ENCODE assay signal across 7 mouse cellular contexts in the genomic region with DNA sequence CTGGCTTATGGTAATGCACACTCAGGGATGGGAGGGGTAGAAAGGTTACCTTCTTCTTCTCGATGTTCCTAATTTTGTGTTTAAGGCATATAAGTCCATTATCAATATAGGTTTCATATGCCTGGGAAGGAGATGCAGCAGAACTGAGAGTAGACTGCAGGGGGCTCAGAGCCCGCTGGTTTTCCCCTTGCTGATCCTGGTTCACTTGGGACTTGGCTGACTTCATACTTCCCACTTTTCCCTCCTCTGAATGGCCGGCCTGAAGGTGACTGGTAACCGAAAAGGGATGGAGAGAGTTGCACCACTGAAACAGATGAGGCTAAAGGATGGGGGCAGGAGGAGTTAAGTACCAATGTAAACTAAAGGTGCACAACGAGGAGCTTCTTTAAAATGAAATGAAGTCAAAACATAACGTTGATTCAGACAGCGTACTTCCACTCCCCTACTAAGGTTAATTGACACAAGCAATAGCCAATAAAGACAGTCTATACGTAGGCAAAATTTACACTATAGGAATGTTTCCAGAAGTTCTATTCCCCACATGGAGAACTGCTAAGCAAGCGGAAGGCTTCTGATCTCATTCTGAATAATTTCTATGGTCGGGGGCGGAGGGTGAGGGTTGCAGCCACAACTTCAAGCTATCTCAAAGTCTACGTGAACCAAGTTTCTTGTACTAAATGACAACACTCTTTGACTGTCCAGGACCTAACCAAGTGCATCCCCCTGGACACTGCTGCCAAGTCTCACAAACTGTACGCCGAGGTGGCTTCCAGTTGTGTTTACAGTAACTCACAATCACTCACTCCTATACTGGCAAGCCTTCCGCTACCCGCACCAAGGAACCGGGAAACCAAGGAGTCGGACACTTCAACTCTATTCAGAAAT. TPM values are rescaled to one million over a fixed set of nuclear protein-coding genes. Genes with fewer than 3 reads are reported as not detected.
DNase-seq lines count a peak whose midpoint lies in the region; ATAC-seq and TF ChIP-seq lines count a peak whose summit lies in the region.

No protein-coding gene starts in this region.

- H3K4me2 ChIP-seq in lung, embryonic 15.5 days = peak overlapping the region; percentile 94
- peak overlapping the region; percentile 87 for H3K4me2 ChIP-seq in midbrain, embryonic 14.5 days (ENCODE audit: low read length)

- intact Hi-C loops in left cerebral cortex, postnatal 4 days (cut with DNase I) = loop anchor here (5.0 kb wide), 1 partner anchor 63 kb away; a partner anchor contains a TSS

- peak overlapping the region; percentile 89 for H3K4me3 ChIP-seq in lung, embryonic 15.5 days
- H3K4me3 ChIP-seq in midbrain, embryonic 14.5 days (replicated peaks; ENCODE audit: low read depth, low read length) = peak overlapping the region; percentile 67

- 7% methylated on average over 18 of the region's 18 CpGs for WGBS in lung, embryonic 15.5 days
- 17% methylated on average over 18 of the region's 18 CpGs for WGBS in midbrain, embryonic 14.5 days

- H3K36me3 ChIP-seq in lung, embryonic 15.5 days = no peaks in the 10 kb centered on the region
- H3K36me3 ChIP-seq in midbrain, embryonic 14.5 days (ENCODE audit: control insufficient read depth, insufficient read depth, low read length) = no peaks in the 10 kb centered on the region

- no peak for DNase-seq in lung, adult 18-20 months
- DNase-seq in brain, embryonic 14.5 days (ENCODE audit: low read depth) = peak; percentile 23
- DNase-seq in frontal cortex, postnatal 36 days (ENCODE audit: low spot score in 2 of 2) = peak; percentile 10 to 30
- DNase-seq in left cerebral cortex, postnatal 4 days = peak; percentile 5
- peak; percentile 17 for DNase-seq in midbrain, embryonic 14.5 days

- TF ChIP-seq POLR2A in brain, embryonic 14.5 days (IDR thresholded peaks at IDR 0.05; ENCODE audit: borderline replicate concordance, extremely low read depth, insufficient read depth, insufficient read length, poor library complexity, severe bottlenecking) = no peak

- H3K9me3 ChIP-seq in lung, embryonic 15.5 days = no peaks in the 10 kb centered on the region
- H3K9me3 ChIP-seq in midbrain, embryonic 14.5 days (ENCODE audit: control insufficient read depth, low read length) = no peaks in the 10 kb centered on the region

- no peak; the same call in 1 of the 2 replicates for TF ChIP-seq CTCF in brain, embryonic 14.5 days (IDR thresholded peaks at IDR 0.05; ENCODE audit: borderline replicate concordance, extremely low read depth, insufficient read depth, insufficient read length)

- H3K27me3 ChIP-seq in lung, embryonic 15.5 days = no peaks in the 10 kb centered on the region
- H3K27me3 ChIP-seq in midbrain, embryonic 14.5 days (ENCODE audit: control insufficient read depth, insufficient read depth, low read length) = no peaks in the 10 kb centered on the region

- H3K9ac ChIP-seq in lung, embryonic 15.5 days = peak overlapping the region; percentile 76
- H3K9ac ChIP-seq in midbrain, embryonic 14.5 days (replicated peaks; ENCODE audit: low read length) = peak overlapping the region; percentile 64

- H3K27ac ChIP-seq in lung, embryonic 15.5 days = peak overlapping the region; percentile 91
- H3K27ac ChIP-seq in midbrain, embryonic 14.5 days (replicated peaks; ENCODE audit: low read depth, low read length) = peak overlapping the region; percentile 88

- peak; percentile 48 for ATAC-seq in lung, embryonic 15.5 days (ENCODE audit: borderline replicate concordance, extremely low read depth, low FRiP score, low TSS enrichment)
- peak; percentile 22; the same call in 1 of the 2 replicates for ATAC-seq in midbrain, embryonic 14.5 days (ENCODE audit: low FRiP score, low TSS enrichment)
- ATAC-seq in erythroid progenitor cell, adult 5-6 weeks (replicated peaks; ENCODE audit: low FRiP score, poor library complexity, severe bottlenecking) = no peak; the same call in none of the 2 replicates

- H3K4me1 ChIP-seq in lung, embryonic 15.5 days = peaks cover 11% of the 10 kb centered on the region; the same call in 1 of the 2 replicates
- 0 out of 2 replicates have a peak, but pooled peaks cover 6% of the 10 kb centered on the region for H3K4me1 ChIP-seq in midbrain, embryonic 14.5 days (ENCODE audit: control insufficient read depth, insufficient read depth, low read length)

RNA-seq across cellular contexts. Expression of a gene that starts 0.9 kb away (rescaled TPM):
- polyA plus RNA-seq in lung, embryonic 15.5 days (2015; fragmentation: Nextera tagmentation; extraction: Ambion mirVana) = 13.9 and 17.1 TPM in 2 replicates
- 24.6 and 26.0 TPM in 2 replicates for polyA plus RNA-seq in brain, embryonic 14.5 days (2012; rRNA removed)
- 10 to 100 TPM in 1 of 2 experiments, 1 to 10 TPM in 1; 9.5 to 11.5 TPM for total RNA-seq in left cerebral cortex, postnatal 4 days (2021)
- polyA plus RNA-seq in midbrain, embryonic 14.5 days (2014; fragmentation: Nextera tagmentation; extraction: Ambion mirVana) = 8.7 and 11.8 TPM in 2 replicates
- 13.0 and 23.9 TPM in 2 replicates for total RNA-seq in erythroid progenitor cell, adult 5-6 weeks (2015; ENCODE audit: low replicate concordance)
- total RNA-seq in erythroid progenitor cell, adult 5-6 weeks (2017; ENCODE audit: low replicate concordance) = 8.5 and 16.4 TPM in 2 replicates

RNA-seq across cellular contexts. Expression of a gene that starts 51.1 kb away (rescaled TPM):
- 113 and 122 TPM in 2 replicates for polyA plus RNA-seq in lung, embryonic 15.5 days (2015; fragmentation: Nextera tagmentation; extraction: Ambion mirVana)
- 37.6 and 43.8 TPM in 2 replicates for polyA plus RNA-seq in brain, embryonic 14.5 days (2012; rRNA removed)
- 1 to 10 TPM; 8.2 to 9.6 TPM for total RNA-seq in left cerebral cortex, postnatal 4 days (2021)
- 60.5 and 89.8 TPM in 2 replicates for polyA plus RNA-seq in midbrain, embryonic 14.5 days (2014; fragmentation: Nextera tagmentation; extraction: Ambion mirVana)
- total RNA-seq in erythroid progenitor cell, adult 5-6 weeks (2015; ENCODE audit: low replicate concordance) = 1.1 and 9.2 TPM in 2 replicates
- total RNA-seq in erythroid progenitor cell, adult 5-6 weeks (2017; ENCODE audit: low replicate concordance) = 4.5 and 14.1 TPM in 2 replicates

Comparison
In these comparisons a context has a peak if more than half of its experiments do, and no peak if none do; other contexts are left out.
1. DNase-seq: peak in brain, embryonic 14.5 days (single experiment), frontal cortex, postnatal 36 days (2 of 2), left cerebral cortex, postnatal 4 days (single experiment) and midbrain, embryonic 14.5 days (single experiment); none in lung, adult 18-20 months (0 of 2).